Mouse (Mus musculus): ENCODE data around the gene Ggt1.

The Ggt1 gene

GRCm38 (mm10) chr10:75626991-75627390, 65.6 kb downstream of the Ggt1 start:
- peak in 1 of 2 experiments; percentile 47 for DNase-seq (ENCODE audit: inconsistent age in 2 of 2, low spot score in 1 of 2)

DNA sequence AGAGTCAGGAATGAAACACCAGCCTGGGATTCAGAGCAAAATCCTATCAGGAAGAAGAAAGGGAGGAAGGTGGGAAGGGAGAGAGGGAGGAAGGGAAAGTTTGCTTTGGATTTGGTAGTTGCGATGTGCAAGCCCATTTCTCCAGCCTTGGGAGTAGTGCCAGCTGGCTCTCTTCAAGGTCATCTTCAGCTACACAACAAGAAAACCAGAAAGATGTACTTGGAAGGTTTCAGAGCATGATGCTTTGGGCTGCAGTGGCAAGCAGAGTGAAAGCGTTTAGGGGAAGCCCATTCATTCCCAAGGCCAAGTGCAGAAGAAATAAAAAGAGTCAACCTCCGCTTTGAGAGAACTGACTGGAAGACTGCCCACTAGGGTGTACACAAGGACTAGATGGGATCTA, 66.1 kb downstream of the Ggt1 start:
- peak; percentile 84 to 93 for DNase-seq (ENCODE audit: inconsistent age in 2 of 2, low spot score in 1 of 2)

DNA sequence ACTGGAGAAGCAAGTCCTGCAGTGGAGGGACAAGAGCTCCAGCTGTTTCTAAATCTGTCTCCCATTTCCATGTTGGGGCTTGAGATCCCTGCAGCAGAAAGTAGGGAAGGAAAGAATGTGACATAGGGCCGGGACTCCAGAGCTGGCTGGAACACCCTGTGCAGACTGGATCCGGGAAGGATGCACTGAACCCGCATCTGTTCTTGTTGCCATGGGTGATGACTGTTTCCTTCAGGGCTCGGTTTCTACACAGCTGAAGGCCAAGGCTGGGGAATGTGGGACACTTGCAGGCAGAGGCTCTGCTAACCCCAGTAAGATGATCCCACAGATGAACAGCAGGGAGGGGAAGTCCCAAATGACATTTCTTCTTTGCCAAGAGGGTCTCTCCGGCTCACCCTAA, 71.2 kb downstream of the Ggt1 start:
- DNase-seq (ENCODE audit: inconsistent age in 2 of 2, low spot score in 1 of 2): peak; percentile 63 to 73

GRCm38 (mm10) chr10:75633048-75633447, 71.6 kb downstream of the Ggt1 start:
- no peak for DNase-seq (ENCODE audit: inconsistent age in 2 of 2, low spot score in 1 of 2)

- no peak for DNase-seq (ENCODE audit: inconsistent age in 2 of 2, low spot score in 1 of 2)
These were observed 72.3 kb downstream of the Ggt1 start for GRCm38 (mm10) chr10:75633576-75634139.

- DNase-seq (ENCODE audit: inconsistent age in 2 of 2, low spot score in 1 of 2): no peak
These were observed 73.2 kb downstream of the Ggt1 start for GRCm38 (mm10) chr10:75634610-75635009.

- no peak for DNase-seq (ENCODE audit: inconsistent age in 2 of 2, low spot score in 1 of 2)
These were observed 73.8 kb downstream of the Ggt1 start for GRCm38 (mm10) chr10:75635019-75635692.

DNA sequence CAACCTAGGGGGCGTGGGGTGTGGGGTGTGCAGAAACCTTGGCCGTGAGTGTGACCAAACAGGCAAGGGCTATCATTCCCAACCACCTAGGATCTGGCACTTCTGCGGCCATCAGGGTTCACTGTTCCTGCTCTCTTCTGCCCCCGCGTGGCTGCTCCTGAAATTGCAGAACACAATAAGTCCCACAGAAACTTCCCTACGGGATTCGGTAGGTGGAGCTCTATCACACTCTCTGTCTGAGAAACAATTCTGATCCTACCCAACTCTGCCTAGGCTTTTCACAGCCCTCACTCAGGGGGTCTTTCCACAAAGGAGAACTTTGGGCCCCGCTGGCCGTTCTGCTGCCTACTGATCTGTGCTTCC, 74.3 kb downstream of the Ggt1 start:
- DNase-seq (ENCODE audit: inconsistent age in 2 of 2, low spot score in 1 of 2): peak; percentile 82 to 94

All from adrenal gland, adult (tissue).